Mouse (Mus musculus) liver, embryonic 11.5 days (tissue): ENCODE results near the gene Pcsk6. TPM values are rescaled to one million over a fixed set of nuclear protein-coding genes. Genes with fewer than 3 reads are reported as not detected.

Experiments used
- ATAC-seq: fragments of 200-750 bp; cut with Nextera tagmentation; replicated peaks from 2 replicates; pipeline ENCODE4 v1.8.0; 2017; ENCODE audit warnings: moderate number of reproducible peaks, mild to moderate bottlenecking, moderate TSS enrichment, moderate library complexity; ENCODE audit not compliant: low FRiP score
- DNase-seq: peaks from one replicate; pipeline ENCODE4 v3.0.0-alpha.2; 2017; ENCODE audit warnings: low spot score
- H3K27ac ChIP-seq: fragments of 300-500 bp; sonication (generic); 2 replicates; pipeline ENCODE4 v1.5.1; 2014; ENCODE audit warnings: mild to moderate bottlenecking, low read depth, low read length, control low read depth
- H3K27me3 ChIP-seq: fragments of 300-500 bp; sonication (generic); replicated peaks from 2 replicates; pipeline ENCODE4 v1.6.1; 2014; ENCODE audit warnings: low read length, mixed read lengths; ENCODE audit not compliant: control insufficient read depth, insufficient read depth
- H3K36me3 ChIP-seq: fragments of 300-500 bp; sonication (generic); 2 replicates; pipeline ENCODE4 v1.6.1; 2014; ENCODE audit warnings: mild to moderate bottlenecking, low read length, moderate library complexity, mixed read lengths; ENCODE audit not compliant: control insufficient read depth, insufficient read depth
- H3K4me1 ChIP-seq: fragments of 300-500 bp; sonication (generic); replicated peaks from 2 replicates; pipeline ENCODE4 v1.6.1; 2014; ENCODE audit warnings: low read length, mixed read lengths; ENCODE audit not compliant: control insufficient read depth, insufficient read depth
- H3K4me2 ChIP-seq: fragments of 300-500 bp; sonication (generic); 2 replicates; pipeline ENCODE4 v1.6.1; 2014; ENCODE audit warnings: mild to moderate bottlenecking, control low read depth, moderate library complexity
- H3K4me3 ChIP-seq: fragments of 300-500 bp; sonication (generic); 2 replicates; pipeline ENCODE4 v1.5.1; 2014; ENCODE audit warnings: low read depth, low read length, control low read depth
- H3K9ac ChIP-seq: fragments of 300-500 bp; sonication (generic); 2 replicates; pipeline ENCODE4 v1.6.1; 2014; ENCODE audit warnings: low read depth, low read length, control low read depth
- H3K9me3 ChIP-seq: fragments of 300-500 bp; sonication (generic); 2 replicates; pipeline ENCODE4 v1.6.1; 2016; ENCODE audit warnings: low read length, inconsistent platforms, mixed read lengths; ENCODE audit not compliant: control insufficient read depth
- WGBS: fragments of 180-500 bp; shearing (Covaris S2); extraction: QIAGEN DNeasy Blood & Tissue Kit; methylation state at CpG from one replicate; pipeline ENCODE4 v1.1.7; 2014; 5-methylcytosine and 5-hydroxymethylcytosine counted together
- polyA plus RNA-seq: library from polyadenylated mRNA; unstranded; fragments of >200 nt; fragmentation: Nextera tagmentation; extraction: Ambion mirVana; gene quantifications from 2 replicates; pipeline ENCODE4 v1.2.1, GENCODE M21; 2014

The Pcsk6 gene
- polyA plus RNA-seq, 1 experiment from 2014 or later = 1.3 TPM

GRCm38 (mm10) chr7:65860981-65861380, 553 bp upstream of the Pcsk6 start:
- ATAC-seq (no peak), DNase-seq (no peak)
- no peak overlapping the region for H3K27ac ChIP-seq
- H3K9me3 ChIP-seq = no peaks in the 10 kb centered on the region
- H3K27me3 ChIP-seq = peaks cover 56% of the 10 kb centered on the region
- peaks cover 7% of the 10 kb centered on the region for H3K4me1 ChIP-seq
- H3K4me3 ChIP-seq = no peak overlapping the region
- no peaks in the 10 kb centered on the region for H3K36me3 ChIP-seq
- 63% methylated on average over 7 of the region's 7 CpGs for WGBS
- H3K4me2 ChIP-seq = no peak overlapping the region
- no peak overlapping the region for H3K9ac ChIP-seq

GRCm38 (mm10) chr7:65862473-65863176, 1.1 kb downstream of the Pcsk6 start:
- Histone ChIP-seq H3K9ac (peak overlapping the region; percentile 53), H3K9me3 (no peaks in the 10 kb centered on the region), H3K4me1 (peaks cover 7% of the 10 kb centered on the region), H3K4me2 (peak overlapping the region; percentile 81), H3K4me3 (peak overlapping the region; percentile 57), H3K36me3 (no peaks in the 10 kb centered on the region), H3K27ac (no peak overlapping the region), H3K27me3 (peaks cover 56% of the 10 kb centered on the region)
- 4% methylated on average over 61 of the region's 61 CpGs for WGBS
- DNase-seq = no peak
- 0 out of 2 replicates have a peak, but pooled peaks have one; percentile 7 for ATAC-seq

GRCm38 (mm10) chr7:65869173-65869572, 7.6 kb downstream of the Pcsk6 start:
- H3K4me2 ChIP-seq = no peak overlapping the region
- H3K27ac ChIP-seq = no peak overlapping the region
- no peak overlapping the region for H3K9ac ChIP-seq
- WGBS = 87% methylated on average over 16 of the region's 16 CpGs
- H3K4me1 ChIP-seq = peaks cover 5% of the 10 kb centered on the region; the same call in 1 of the 2 replicates
- H3K4me3 ChIP-seq = no peak overlapping the region
- H3K9me3 ChIP-seq = no peaks in the 10 kb centered on the region
- H3K36me3 ChIP-seq = no peaks in the 10 kb centered on the region
- peaks cover 6% of the 10 kb centered on the region for H3K27me3 ChIP-seq
- ATAC-seq = no peak
- no peak for DNase-seq

- H3K27ac ChIP-seq = no peak overlapping the region
- H3K4me3 ChIP-seq = no peak overlapping the region
- H3K36me3 ChIP-seq = no peaks in the 10 kb centered on the region
- WGBS = 83% methylated on average over 5 of the region's 5 CpGs
- H3K9me3 ChIP-seq = no peaks in the 10 kb centered on the region
- ATAC-seq = no peak
- peaks cover 8% of the 10 kb centered on the region; the same call in 1 of the 2 replicates for H3K4me1 ChIP-seq
- no peak overlapping the region for H3K9ac ChIP-seq
- peaks cover 5% of the 10 kb centered on the region for H3K27me3 ChIP-seq
- no peak overlapping the region for H3K4me2 ChIP-seq
- no peak for DNase-seq
Observed at GRCm38 (mm10) chr7:65869794-65870193, 8.3 kb downstream of the Pcsk6 start.

DNA sequence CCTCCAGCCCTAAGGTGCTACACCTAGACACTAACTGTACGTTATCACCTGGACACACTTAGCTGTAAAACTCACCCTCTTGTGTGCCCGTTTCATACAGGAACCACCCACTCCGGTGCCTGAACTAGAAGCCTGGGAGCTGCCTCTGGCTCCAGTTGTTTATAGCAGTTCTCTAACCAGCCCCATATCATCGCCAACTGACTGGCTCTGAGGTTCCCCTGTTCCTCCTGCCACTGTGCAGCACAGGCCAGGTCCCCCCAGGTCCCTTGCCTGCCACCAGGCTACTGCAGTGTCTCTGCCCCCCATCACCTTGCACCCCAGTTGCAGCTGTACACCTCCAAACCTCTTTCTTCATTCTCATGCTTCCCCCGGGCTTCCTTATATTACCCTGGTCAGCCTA, 8.7 kb downstream of the Pcsk6 start:
- peaks cover 1% of the 10 kb centered on the region for H3K27me3 ChIP-seq
- ATAC-seq = no peak

DNA sequence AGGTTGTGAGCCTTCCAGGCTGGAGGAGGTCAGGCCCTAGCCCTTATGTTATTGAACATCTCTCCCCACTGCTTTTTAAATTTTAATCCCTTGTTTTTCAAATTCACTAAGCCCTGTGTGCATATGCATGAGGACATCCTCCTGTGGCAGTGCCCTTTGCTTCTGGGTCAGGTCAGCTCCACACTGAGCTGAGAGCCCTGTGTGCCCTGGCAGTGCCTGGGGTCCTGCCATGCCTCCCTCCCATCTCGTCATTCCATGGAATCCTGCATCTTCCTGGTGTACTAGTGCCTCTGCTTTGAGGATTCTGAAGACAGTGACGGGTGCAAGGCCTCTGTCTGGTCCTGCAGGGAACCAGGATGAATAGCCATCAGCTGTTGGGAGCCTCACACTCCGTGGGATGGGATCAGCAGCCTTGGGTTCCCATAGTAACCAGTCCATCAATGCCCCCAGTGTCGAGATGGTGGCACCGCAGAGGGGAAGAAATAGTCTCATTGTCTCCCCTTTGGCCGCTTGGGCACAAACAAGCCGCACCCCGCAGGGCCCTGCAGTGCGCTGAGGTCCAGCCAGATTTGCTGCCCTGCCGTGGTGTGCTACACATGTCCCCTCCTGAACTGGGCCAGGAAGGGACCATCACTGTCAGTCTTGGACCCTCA, 9.5 kb downstream of the Pcsk6 start:
- Histone ChIP-seq H3K27me3 (no peaks in the 10 kb centered on the region; the same call in 1 of the 2 replicates), H3K4me3 (no peak overlapping the region), H3K4me2 (no peak overlapping the region), H3K4me1 (peaks cover 8% of the 10 kb centered on the region; the same call in 1 of the 2 replicates), H3K9ac (no peak overlapping the region), H3K9me3 (no peaks in the 10 kb centered on the region), H3K36me3 (no peaks in the 10 kb centered on the region), H3K27ac (no peak overlapping the region)
- no peak for DNase-seq
- no peak for ATAC-seq
- 66% methylated on average over 10 of the region's 10 CpGs for WGBS

More for the DNA sequence above, 8.7 kb downstream of the Pcsk6 start:
- H3K9ac ChIP-seq = no peak overlapping the region
- WGBS = 81% methylated on average over 5 of the region's 5 CpGs
- no peaks in the 10 kb centered on the region for H3K9me3 ChIP-seq
- no peak for DNase-seq
- H3K4me2 ChIP-seq = no peak overlapping the region
- no peaks in the 10 kb centered on the region for H3K36me3 ChIP-seq
- H3K4me1 ChIP-seq = peaks cover 8% of the 10 kb centered on the region; the same call in 1 of the 2 replicates
- H3K4me3 ChIP-seq = no peak overlapping the region
- no peak overlapping the region for H3K27ac ChIP-seq

DNA sequence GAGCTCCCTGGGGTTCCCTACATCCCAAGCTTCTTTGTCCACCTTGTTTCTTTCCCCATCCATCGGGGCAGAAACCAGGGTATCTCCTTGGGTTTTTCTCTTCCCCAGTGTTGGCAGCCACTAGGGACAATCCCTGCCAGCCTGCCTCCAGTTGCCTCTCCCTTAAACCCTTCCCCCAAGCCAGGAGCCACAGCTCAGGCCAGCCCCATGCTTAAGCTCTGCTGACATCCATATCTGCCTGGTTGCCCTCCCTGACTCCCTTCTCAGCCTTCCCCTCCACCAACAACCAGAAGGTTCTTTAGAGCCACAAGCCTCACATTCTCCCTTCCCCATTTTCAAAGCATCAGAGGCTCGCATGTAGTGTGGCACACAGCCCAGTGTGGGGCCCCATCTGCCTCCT, 10.3 kb downstream of the Pcsk6 start:
- ATAC-seq (no peak), DNase-seq (no peak)
- 70% methylated on average over 2 of the region's 2 CpGs for WGBS
- no peak overlapping the region for H3K27ac ChIP-seq
- peaks cover 8% of the 10 kb centered on the region; the same call in 1 of the 2 replicates for H3K4me1 ChIP-seq
- no peak overlapping the region for H3K4me3 ChIP-seq
- H3K4me2 ChIP-seq = no peak overlapping the region
- H3K9ac ChIP-seq = no peak overlapping the region
- H3K36me3 ChIP-seq = no peaks in the 10 kb centered on the region
- H3K9me3 ChIP-seq = no peaks in the 10 kb centered on the region
- H3K27me3 ChIP-seq = no peaks in the 10 kb centered on the region

- Histone ChIP-seq H3K9ac (no peak overlapping the region), H3K4me1 (peaks cover 8% of the 10 kb centered on the region; the same call in 1 of the 2 replicates), H3K4me2 (no peak overlapping the region), H3K36me3 (no peaks in the 10 kb centered on the region), H3K4me3 (no peak overlapping the region), H3K27me3 (no peaks in the 10 kb centered on the region), H3K9me3 (no peaks in the 10 kb centered on the region), H3K27ac (no peak overlapping the region)
- ATAC-seq (peak; percentile 85), DNase-seq (no peak)
- WGBS = 71% methylated on average over 6 of the region's 6 CpGs
Observed at GRCm38 (mm10) chr7:65873176-65873845, 11.8 kb downstream of the Pcsk6 start.
